Mouse (Mus musculus) spleen, adult 2 months (tissue): ENCODE data around the gene Trim29. TPM values are rescaled to one million over a fixed set of nuclear protein-coding genes. Genes with fewer than 3 reads are reported as not detected.

Source experiments
- DNase-seq, 2 experiments: peaks; one replicate each; pipeline versions ENCODE4 v3.0.0 to v3.0.0-alpha.2; 2012 to 2021; ENCODE audit warnings: low spot score in 2 of 2, low read depth in 1 of 2
- H3K27ac ChIP-seq: fragments of 200-500 bp; 2 replicates; pipeline ENCODE4 v1.5.1; 2012; ENCODE audit warnings: low read length, inconsistent platforms; ENCODE audit not compliant: insufficient read depth
- H3K27me3 ChIP-seq: fragments of 200-500 bp; 2 replicates; pipeline ENCODE4 v1.6.1; 2012; ENCODE audit warnings: mild to moderate bottlenecking, moderate library complexity, low read length, inconsistent platforms; ENCODE audit not compliant: control insufficient read depth, insufficient read depth
- H3K36me3 ChIP-seq: fragments of 200-500 bp; 2 replicates; pipeline ENCODE4 v1.6.1; 2012; ENCODE audit warnings: mild to moderate bottlenecking, low read length, inconsistent platforms; ENCODE audit not compliant: control insufficient read depth, insufficient read depth
- H3K4me1 ChIP-seq: fragments of 200-500 bp; 2 replicates; pipeline ENCODE4 v1.6.1; 2011; ENCODE audit warnings: inconsistent platforms; ENCODE audit not compliant: control insufficient read depth, insufficient read depth, insufficient read length
- H3K4me3 ChIP-seq: fragments of 200-500 bp; 2 replicates; pipeline ENCODE4 v1.5.1; 2011; ENCODE audit warnings: mild to moderate bottlenecking, inconsistent platforms; ENCODE audit not compliant: insufficient read depth, insufficient read length; ENCODE audit errors: extremely low read depth
- CTCF ChIP-seq: fragments of 200-500 bp; IDR thresholded peaks from 2 replicates; pipeline ENCODE4 v1.5.1; 2011; ENCODE audit warnings: mild to moderate bottlenecking, inconsistent platforms; ENCODE audit not compliant: insufficient read depth, insufficient read length, insufficient replicate concordance; ENCODE audit errors: extremely low read depth
- POLR2A ChIP-seq: fragments of 200-500 bp; IDR thresholded peaks from 2 replicates; pipeline ENCODE4 v1.6.1; 2011; ENCODE audit warnings: low read depth, low read length, inconsistent platforms
- WGBS: fragments of 180-500 bp; shearing (Covaris S2); methylation state at CpG from one replicate; pipeline ENCODE4 v1.1.7; 2018; 5-methylcytosine and 5-hydroxymethylcytosine counted together
- polyA plus RNA-seq: library from polyadenylated mRNA; depleted of rRNA; stranded (reverse); fragments of >200 nt; gene quantifications from 2 replicates; pipeline ENCODE4 v1.2.3, GENCODE M21; 2012; rRNA removed

The Trim29 gene
- polyA plus RNA-seq, 1 experiment = 0.06 TPM

DNA sequence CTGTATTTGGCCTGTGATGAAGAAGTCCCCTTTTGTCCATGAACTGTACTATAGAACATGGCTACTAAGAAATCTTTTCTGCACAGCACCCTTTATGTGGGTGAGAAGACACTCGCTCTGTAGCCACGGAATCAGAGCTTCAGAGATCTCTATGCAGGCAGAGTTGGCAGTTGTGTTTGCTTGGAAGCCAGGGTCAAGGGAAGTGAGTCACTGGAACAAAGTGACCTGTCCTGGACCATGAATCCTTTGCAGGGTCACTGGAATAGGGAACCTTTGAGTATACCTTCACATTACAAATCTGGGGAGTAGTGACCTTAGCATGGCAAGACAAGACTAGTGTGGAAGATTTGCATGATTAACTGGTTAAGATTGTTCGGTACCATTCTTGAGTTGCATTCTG, 58.1 kb downstream of the Trim29 start:
- WGBS = 84% methylated on average over 3 of the region's 3 CpGs
- H3K27me3 ChIP-seq = no peaks in the 10 kb centered on the region
- TF ChIP-seq POLR2A (no peak), CTCF (no peak)
- no peak for DNase-seq
- H3K4me1 ChIP-seq = no peaks in the 10 kb centered on the region
- H3K4me3 ChIP-seq = no peak overlapping the region
- no peak overlapping the region for H3K27ac ChIP-seq
- no peaks in the 10 kb centered on the region for H3K36me3 ChIP-seq

DNA sequence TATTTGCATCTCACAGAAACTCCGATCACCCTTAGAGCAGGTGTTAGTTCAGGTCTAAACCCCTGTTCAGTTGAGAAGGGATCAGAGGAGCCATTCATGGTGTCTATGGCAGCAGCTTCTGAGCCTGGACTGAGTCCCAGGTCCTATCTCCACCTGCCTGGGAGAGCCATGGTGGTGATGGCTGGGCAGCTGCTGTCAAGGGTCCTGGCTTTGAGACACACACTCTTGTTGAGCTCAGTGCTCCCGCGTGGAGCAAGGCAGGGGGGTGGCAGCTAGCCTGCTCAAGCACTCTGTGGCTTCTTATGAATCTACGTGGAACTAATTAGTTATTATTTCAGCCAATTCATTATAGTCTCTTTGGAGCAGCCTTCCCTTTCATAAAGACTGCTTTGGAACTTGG, 73.2 kb downstream of the Trim29 start:
- TF ChIP-seq POLR2A (no peak), CTCF (no peak)
- no peaks in the 10 kb centered on the region for H3K36me3 ChIP-seq
- H3K27me3 ChIP-seq = no peaks in the 10 kb centered on the region
- DNase-seq = no peak
- H3K4me3 ChIP-seq = no peak overlapping the region
- 91% methylated on average over 4 of the region's 4 CpGs for WGBS
- no peaks in the 10 kb centered on the region for H3K4me1 ChIP-seq
- no peak overlapping the region for H3K27ac ChIP-seq

GRCm38 (mm10) chr9:43384400-43384799, 73.8 kb downstream of the Trim29 start:
- Histone ChIP-seq H3K4me3 (no peak overlapping the region), H3K27ac (no peak overlapping the region), H3K27me3 (no peaks in the 10 kb centered on the region), H3K36me3 (no peaks in the 10 kb centered on the region), H3K4me1 (no peaks in the 10 kb centered on the region)
- TF ChIP-seq CTCF (no peak), POLR2A (no peak)
- 56% methylated on average over 3 of the region's 3 CpGs for WGBS
- no peak for DNase-seq

Other genes starting within 250 kb of the Trim29 start
- 7.1 and 9.0 TPM in 2 replicates for gene Arhgef12, start 203.6 kb upstream of the Trim29 start, polyA plus RNA-seq
- 0.55 and 0.60 TPM in 2 replicates for gene Tmem136, start 194.3 kb upstream of the Trim29 start, polyA plus RNA-seq
- gene Pou2f3, start 100.5 kb upstream of the Trim29 start, polyA plus RNA-seq = not detected in 2 replicates
- 8.5 and 10.9 TPM in 2 replicates for gene Oaf, start 70.9 kb upstream of the Trim29 start, polyA plus RNA-seq